Mouse (Mus musculus) hindbrain, embryonic 12.5 days (tissue): ENCODE measurements around the gene Yipf1. TPM values are rescaled to one million over a fixed set of nuclear protein-coding genes. Genes with fewer than 3 reads are reported as not detected.

Experiments
- ATAC-seq: fragments of 200-750 bp; cut with Nextera tagmentation; 2 replicates; pipeline ENCODE4 v1.8.0; 2017; ENCODE audit warnings: moderate TSS enrichment; ENCODE audit not compliant: low FRiP score
- H3K27ac ChIP-seq: fragments of 300-500 bp; sonication (generic); 2 replicates; pipeline ENCODE4 v1.5.1; 2016; ENCODE audit warnings: mild to moderate bottlenecking
- H3K27me3 ChIP-seq: fragments of 300-500 bp; sonication (generic); 2 replicates; pipeline ENCODE4 v1.6.1; 2016; ENCODE audit warnings: mild to moderate bottlenecking
- H3K36me3 ChIP-seq: fragments of 300-500 bp; sonication (generic); 2 replicates; pipeline ENCODE4 v1.6.1; 2016; ENCODE audit warnings: mild to moderate bottlenecking
- H3K4me1 ChIP-seq: fragments of 300-500 bp; sonication (generic); 2 replicates; pipeline ENCODE4 v1.6.1; 2016
- H3K4me2 ChIP-seq: fragments of 300-500 bp; sonication (generic); replicated peaks from 2 replicates; pipeline ENCODE4 v1.6.1; 2016; ENCODE audit warnings: mild to moderate bottlenecking
- H3K4me3 ChIP-seq: fragments of 300-500 bp; sonication (generic); 2 replicates; pipeline ENCODE4 v1.5.1; 2016; ENCODE audit warnings: mild to moderate bottlenecking
- H3K9ac ChIP-seq: fragments of 300-500 bp; sonication (generic); 2 replicates; pipeline ENCODE4 v1.6.1; 2016; ENCODE audit warnings: mild to moderate bottlenecking, moderate library complexity
- H3K9me3 ChIP-seq: fragments of 300-500 bp; sonication (generic); replicated peaks from 2 replicates; pipeline ENCODE4 v1.6.1; 2016; ENCODE audit warnings: mild to moderate bottlenecking
- WGBS: fragments of 180-500 bp; shearing (Covaris S2); methylation state at CpG from one replicate; pipeline ENCODE4 v1.1.7; 2016; 5-methylcytosine and 5-hydroxymethylcytosine counted together
- polyA plus RNA-seq: library from polyadenylated mRNA; unstranded; fragments of >200 nt; fragmentation: Nextera tagmentation; extraction: Ambion mirVana; gene quantifications from 2 replicates; pipeline ENCODE4 v1.2.1, GENCODE M21; 2016

Yipf1 gene
- polyA plus RNA-seq, 1 experiment from 2014 or later = 42.2 TPM

GRCm38 (mm10) chr4:107387465-107387864 lies 73.3 kb downstream of the Yipf1 start:
- 90% methylated on average over 8 of the region's 8 CpGs for WGBS
- H3K36me3 ChIP-seq = peaks cover 50% of the 10 kb centered on the region

GRCm38 (mm10) chr4:107388291-107388690 lies 74.1 kb downstream of the Yipf1 start:
- no peak overlapping the region for H3K27ac ChIP-seq
- 96% methylated on average over 2 of the region's 2 CpGs for WGBS
- no peak overlapping the region for H3K4me3 ChIP-seq

More at GRCm38 (mm10) chr4:107387465-107387864, 73.3 kb downstream of the Yipf1 start:
- H3K4me1 ChIP-seq = no peaks in the 10 kb centered on the region
- H3K9ac ChIP-seq = no peak overlapping the region
- no peaks in the 10 kb centered on the region for H3K27me3 ChIP-seq
- no peak overlapping the region for H3K4me2 ChIP-seq
- no peak for ATAC-seq
- H3K4me3 ChIP-seq = no peak overlapping the region
- H3K9me3 ChIP-seq = no peaks in the 10 kb centered on the region
- no peak overlapping the region for H3K27ac ChIP-seq

GRCm38 (mm10) chr4:107389345-107389744 lies 75.2 kb downstream of the Yipf1 start:
- Histone ChIP-seq H3K27me3 (no peaks in the 10 kb centered on the region), H3K4me2 (no peak overlapping the region), H3K4me3 (no peak overlapping the region), H3K27ac (no peak overlapping the region), H3K9ac (no peak overlapping the region), H3K36me3 (peaks cover 43% of the 10 kb centered on the region), H3K9me3 (no peaks in the 10 kb centered on the region), H3K4me1 (no peaks in the 10 kb centered on the region)
- 97% methylated on average over 3 of the region's 3 CpGs for WGBS
- no peak for ATAC-seq

More at GRCm38 (mm10) chr4:107388291-107388690, 74.1 kb downstream of the Yipf1 start:
- Histone ChIP-seq H3K4me2 (no peak overlapping the region), H3K27me3 (no peaks in the 10 kb centered on the region), H3K36me3 (peaks cover 45% of the 10 kb centered on the region), H3K4me1 (no peaks in the 10 kb centered on the region), H3K9me3 (no peaks in the 10 kb centered on the region), H3K9ac (no peak overlapping the region)
- no peak for ATAC-seq

GRCm38 (mm10) chr4:107393771-107394170 lies 79.6 kb downstream of the Yipf1 start:
- Histone ChIP-seq H3K36me3 (peaks cover 52% of the 10 kb centered on the region), H3K27me3 (no peaks in the 10 kb centered on the region), H3K9ac (no peak overlapping the region), H3K9me3 (no peaks in the 10 kb centered on the region), H3K27ac (no peak overlapping the region), H3K4me1 (no peaks in the 10 kb centered on the region), H3K4me3 (no peak overlapping the region), H3K4me2 (no peak overlapping the region)
- 94% methylated on average over 2 of the region's 2 CpGs for WGBS
- ATAC-seq = no peak

Other genes starting within 250 kb of the Yipf1 start
- gene Mrpl37, start 247.5 kb upstream of the Yipf1 start, polyA plus RNA-seq = 78.0 and 80.8 TPM in 2 replicates
- gene Cyb5rl, start 247.4 kb upstream of the Yipf1 start, polyA plus RNA-seq = 4.1 and 4.5 TPM in 2 replicates
- 0.10 TPM in 1 of 2 replicates, not detected in the other for gene Cdcp2, start 217.5 kb upstream of the Yipf1 start, polyA plus RNA-seq
- gene Tmem59, start 136.0 kb upstream of the Yipf1 start, polyA plus RNA-seq = 390 and 391 TPM in 2 replicates
- gene Tceanc2, start 135.2 kb upstream of the Yipf1 start, polyA plus RNA-seq = 20.8 and 35.2 TPM in 2 replicates
- gene Ldlrad1, start 105.2 kb upstream of the Yipf1 start, polyA plus RNA-seq = not detected in 2 replicates
- 73.5 TPM in 2 replicates for gene Lrrc42, start 60.8 kb upstream of the Yipf1 start, polyA plus RNA-seq
- 42.7 and 44.3 TPM in 2 replicates for gene Hspb11, start 60.8 kb upstream of the Yipf1 start, polyA plus RNA-seq
- not detected in 2 replicates for gene Dio1, start 7.2 kb upstream of the Yipf1 start, polyA plus RNA-seq
- gene Ndc1, start 53.4 kb downstream of the Yipf1 start, polyA plus RNA-seq = 28.7 and 28.8 TPM in 2 replicates
- 5.9 and 8.9 TPM in 2 replicates for gene Glis1, start 120.2 kb downstream of the Yipf1 start, polyA plus RNA-seq